Mouse (Mus musculus) spleen, adult 2 months (tissue): Measurements from ENCODE around the gene Sgca.

Source experiments
- CTCF ChIP-seq: fragments of 200-500 bp; IDR thresholded peaks from 2 replicates; pipeline ENCODE4 v1.5.1; 2011; ENCODE audit warnings: mild to moderate bottlenecking, inconsistent platforms; ENCODE audit not compliant: insufficient read depth, insufficient read length, insufficient replicate concordance; ENCODE audit errors: extremely low read depth
- POLR2A ChIP-seq: fragments of 200-500 bp; IDR thresholded peaks from 2 replicates; pipeline ENCODE4 v1.6.1; 2011; ENCODE audit warnings: low read depth, low read length, inconsistent platforms

DNA sequence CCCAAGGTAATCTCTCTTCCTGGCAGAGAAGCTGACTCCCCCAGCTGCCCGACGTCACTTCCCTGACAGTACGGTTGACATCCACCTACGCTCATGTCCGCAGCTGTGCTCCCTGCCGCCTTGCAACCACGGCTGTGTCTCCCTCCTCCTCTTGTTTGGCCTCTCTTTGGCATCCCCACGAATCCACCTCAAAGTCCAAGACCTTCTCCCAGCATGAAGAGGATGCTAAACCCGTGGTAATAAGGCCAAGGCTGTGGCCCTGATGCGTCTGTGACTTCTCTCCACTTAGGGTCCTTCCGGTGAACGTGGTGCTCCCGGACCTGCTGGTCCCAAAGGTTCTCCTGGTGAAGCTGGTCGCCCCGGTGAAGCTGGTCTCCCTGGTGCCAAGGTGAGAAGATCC, 33.1 kb downstream of the Sgca start:
- TF ChIP-seq CTCF (no peak), POLR2A (no peak)
